Comparison of ENCODE assay signal across 16 mouse cellular contexts in the genomic region with DNA sequence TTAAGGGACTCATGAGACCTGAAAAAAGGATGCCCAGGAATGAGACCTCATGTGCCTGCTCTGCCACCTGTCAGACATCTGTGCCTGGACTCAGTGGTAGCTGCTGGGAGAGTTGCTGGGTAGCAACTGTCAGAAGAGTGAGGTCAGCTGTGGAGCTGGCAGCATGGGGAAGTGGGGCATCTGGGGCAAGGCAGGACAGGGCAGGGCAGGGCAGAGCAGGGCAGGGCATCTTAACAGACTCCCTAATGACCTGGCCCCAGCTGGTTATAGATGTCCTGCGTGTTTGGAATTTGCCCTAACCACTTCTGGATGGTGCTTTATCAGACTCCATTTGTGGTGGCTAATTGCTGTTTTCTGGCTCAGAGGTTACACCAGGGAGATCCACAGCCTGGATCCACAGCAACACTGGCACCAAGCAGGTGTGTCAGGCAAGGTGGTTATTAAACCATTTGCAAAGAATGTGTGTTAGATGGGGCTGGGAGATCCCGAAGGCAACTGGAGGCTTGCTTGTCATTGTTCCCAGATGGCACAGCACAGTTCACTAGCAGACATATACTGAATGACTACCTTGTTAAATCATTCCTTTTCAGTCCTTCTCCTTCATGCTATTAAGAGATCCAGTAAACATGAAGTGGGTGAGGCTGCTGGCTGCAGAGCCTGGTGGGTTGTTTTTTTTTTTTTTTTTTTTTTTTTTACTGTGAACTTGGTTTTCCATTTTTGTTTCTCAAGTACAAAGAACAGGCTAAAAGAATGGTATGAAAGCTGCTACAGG. TPM values are rescaled to one million over a fixed set of nuclear protein-coding genes. Genes with fewer than 3 reads are reported as not detected.
A peak's percentile ranks its signal among the peaks of the same experiment; 100 is the strongest.
DNase-seq lines count a peak whose midpoint lies in the region; ATAC-seq and TF ChIP-seq lines count a peak whose summit lies in the region.
"Had no signal": no experiment of that assay in that cellular context is flagged by ENCODE, and none has a peak within 500 bp of the region (broad histone marks: within the 10 kb centered on the region; RNA-seq: fewer than 3 reads in every experiment).

No protein-coding gene starts in this region.

- WGBS in forebrain, embryonic 12.5 days: 82% methylated on average over 2 of the region's 2 CpGs

- no peaks in the 10 kb centered on the region for H3K36me3 ChIP-seq in megakaryocyte, embryonic 14.5 days (replicated peaks; ENCODE audit: low read length)
- H3K36me3 ChIP-seq in forebrain, embryonic 12.5 days (replicated peaks): no peaks in the 10 kb centered on the region
- H3K36me3 ChIP-seq: liver, embryonic 12.5 days; midbrain, embryonic 12.5 days had no signal

- no peak overlapping the region for H3K4me2 ChIP-seq in forebrain, embryonic 12.5 days
- H3K4me2 ChIP-seq: forebrain, embryonic 13.5 days; heart, embryonic 11.5 days; liver, embryonic 12.5 days; midbrain, embryonic 12.5 days had no signal

- no peak for TF ChIP-seq CTCF in cortical plate, adult 2 months (IDR thresholded peaks at IDR 0.05; ENCODE audit: extremely low read depth, insufficient read depth, low read length)

- peaks cover 42% of the 10 kb centered on the region for H3K27me3 ChIP-seq in megakaryocyte, embryonic 14.5 days (replicated peaks)
- no peaks in the 10 kb centered on the region for H3K27me3 ChIP-seq in forebrain, embryonic 12.5 days
- H3K27me3 ChIP-seq: forebrain, embryonic 13.5 days; liver, embryonic 12.5 days; midbrain, embryonic 12.5 days had no signal

- no peak overlapping the region for H3K27ac ChIP-seq in cortical plate, adult 2 months (ENCODE audit: insufficient read depth, low read length)
- H3K27ac ChIP-seq in forebrain, embryonic 12.5 days: no peak overlapping the region
- H3K27ac ChIP-seq: forebrain, embryonic 13.5 days; liver, embryonic 12.5 days; midbrain, embryonic 12.5 days had no signal

- no peak for ATAC-seq in forebrain, embryonic 12.5 days (ENCODE audit: low FRiP score)
- ATAC-seq: forebrain, embryonic 13.5 days; liver, embryonic 12.5 days had no signal

- peaks cover 16% of the 10 kb centered on the region for H3K4me1 ChIP-seq in cortical plate, adult 2 months (ENCODE audit: control insufficient read depth, insufficient read depth, low read length)
- peaks cover 31% of the 10 kb centered on the region for H3K4me1 ChIP-seq in megakaryocyte, embryonic 14.5 days
- no peaks in the 10 kb centered on the region for H3K4me1 ChIP-seq in forebrain, embryonic 12.5 days
- H3K4me1 ChIP-seq: forebrain, embryonic 13.5 days; midbrain, embryonic 12.5 days had no signal

- H3K4me3 ChIP-seq in cortical plate, adult 2 months (ENCODE audit: insufficient read depth, low read length): no peak overlapping the region
- H3K4me3 ChIP-seq in megakaryocyte, embryonic 14.5 days (replicated peaks): peak overlapping the region; percentile 23
- H3K4me3 ChIP-seq in forebrain, embryonic 12.5 days (replicated peaks): no peak overlapping the region
- H3K4me3 ChIP-seq: forebrain, embryonic 13.5 days; liver, embryonic 12.5 days; midbrain, embryonic 12.5 days had no signal

- no peak overlapping the region for H3K9ac ChIP-seq in forebrain, embryonic 12.5 days
- H3K9ac ChIP-seq: forebrain, embryonic 13.5 days; liver, embryonic 12.5 days; midbrain, embryonic 12.5 days had no signal

- TF ChIP-seq POLR2A in cortical plate, adult 2 months (IDR thresholded peaks at IDR 0.05; ENCODE audit: extremely low read depth, insufficient read depth, low read length): 0 out of 2 replicates have a peak, but pooled peaks have one; percentile 12

- no peaks in the 10 kb centered on the region for H3K9me3 ChIP-seq in megakaryocyte, embryonic 14.5 days
- H3K9me3 ChIP-seq in forebrain, embryonic 12.5 days: no peaks in the 10 kb centered on the region
- H3K9me3 ChIP-seq: forebrain, embryonic 13.5 days; liver, embryonic 12.5 days; midbrain, embryonic 12.5 days had no signal

- DNase-seq in heart, adult 11 months: peak; percentile 94
- no peak for DNase-seq in heart, postnatal 36 days
- DNase-seq in MN1 (ENCODE audit: low spot score): peak; percentile 46
- no peak for DNase-seq in layer of hippocampus, adult 8-10 months (ENCODE audit: low spot score in 2 of 2)
- DNase-seq in cerebellum, postnatal 10 days: no peak
- DNase-seq: adrenal gland, adult 8-10 months; B cell, adult 2 months; cerebellum, adult 2 months had no signal

- intact Hi-C loops in heart, postnatal 36 days (cut with DNase I): no loop called here

RNA-seq across cellular contexts. Expression of gene Fth1, which starts 14.1 kb away (rescaled TPM):
- total RNA-seq in heart, postnatal 36 days (2021): 1,000 to 10,000 TPM; 2,889 to 3,152 TPM
- 5,395 and 6,156 TPM in 2 replicates for polyA plus RNA-seq in cortical plate, adult 2 months (2012; rRNA removed)
- polyA plus RNA-seq in megakaryocyte, embryonic 14.5 days (2012; ENCODE audit: insufficient read depth, low replicate concordance): 7,037 and 23,567 TPM in 2 replicates
- 1,239 and 1,358 TPM in 2 replicates for polyA plus RNA-seq in forebrain, embryonic 12.5 days (2016; fragmentation: Nextera tagmentation; extraction: Ambion mirVana)
- total RNA-seq in layer of hippocampus, adult 8-10 months (2022): 1,000 to 10,000 TPM; 3,051 to 4,196 (median 3,526) TPM

RNA-seq across cellular contexts. Expression of gene Best1, which starts 35.2 kb away (rescaled TPM):
- under 1 TPM; 0.11 to 0.14 TPM for total RNA-seq in heart, postnatal 36 days (2021)
- 0.98 and 1.1 TPM in 2 replicates for polyA plus RNA-seq in cortical plate, adult 2 months (2012; rRNA removed)
- not detected in 2 replicates for polyA plus RNA-seq in megakaryocyte, embryonic 14.5 days (2012; ENCODE audit: insufficient read depth, low replicate concordance)
- 1.1 and 1.4 TPM in 2 replicates for polyA plus RNA-seq in forebrain, embryonic 12.5 days (2016; fragmentation: Nextera tagmentation; extraction: Ambion mirVana)
- total RNA-seq in layer of hippocampus, adult 8-10 months (2022): 1 to 10 TPM in 2 of 4 experiments, under 1 TPM in 2; 0.76 to 2.1 (median 1.1) TPM
- total RNA-seq: hematopoietic stem cell, adult 5-6 weeks had no signal

RNA-seq across cellular contexts. Expression of gene Rab3il1, which starts 35.2 kb away (rescaled TPM):
- 1 to 10 TPM; 7.9 to 8.7 TPM for total RNA-seq in heart, postnatal 36 days (2021)
- 12.9 and 13.6 TPM in 2 replicates for polyA plus RNA-seq in cortical plate, adult 2 months (2012; rRNA removed)
- 2.0 and 8.8 TPM in 2 replicates for polyA plus RNA-seq in megakaryocyte, embryonic 14.5 days (2012; ENCODE audit: insufficient read depth, low replicate concordance)
- 19.0 and 22.7 TPM in 2 replicates for polyA plus RNA-seq in forebrain, embryonic 12.5 days (2016; fragmentation: Nextera tagmentation; extraction: Ambion mirVana)
- total RNA-seq in layer of hippocampus, adult 8-10 months (2022): 10 to 100 TPM in 3 of 4 experiments, 1 to 10 TPM in 1; 9.4 to 20.4 (median 14.0) TPM

Comparison
In these comparisons a context has a peak if more than half of its experiments do, and no peak if none do; other contexts are left out.
1. DNase-seq: peak in heart, adult 11 months (single experiment) and MN1 (single experiment); none in heart, postnatal 36 days (0 of 2), layer of hippocampus, adult 8-10 months (0 of 2) and cerebellum, postnatal 10 days (0 of 2).